Mouse (Mus musculus) neural tube, embryonic 14.5 days (tissue): ENCODE results near the gene Dhx40. TPM values are rescaled to one million over a fixed set of nuclear protein-coding genes. Genes with fewer than 3 reads are reported as not detected.
"Not testable (repeated sequence)": the region's sequence is repeated elsewhere in the genome, so short reads cannot be mapped to it uniquely, and the experiment has no call there.

Experiments used
- ATAC-seq: fragments of 200-750 bp; cut with Nextera tagmentation; 2 replicates; pipeline ENCODE4 v1.8.0; 2017; ENCODE audit warnings: low read depth, mild to moderate bottlenecking, moderate TSS enrichment, moderate library complexity
- H3K27ac ChIP-seq: fragments of 300-500 bp; sonication (generic); 2 replicates; pipeline ENCODE4 v1.5.1; 2014; ENCODE audit warnings: low read depth, mild to moderate bottlenecking, control low read depth, low read length, moderate library complexity, mixed read lengths
- H3K27me3 ChIP-seq: fragments of 300-500 bp; sonication (generic); 2 replicates; pipeline ENCODE4 v1.6.1; 2014; ENCODE audit warnings: low read length; ENCODE audit not compliant: control insufficient read depth, insufficient read depth
- H3K36me3 ChIP-seq: fragments of 300-500 bp; sonication (generic); 2 replicates; pipeline ENCODE4 v1.6.1; 2014; ENCODE audit warnings: low read length, mixed read lengths; ENCODE audit not compliant: control insufficient read depth, insufficient read depth
- H3K4me1 ChIP-seq: fragments of 300-500 bp; sonication (generic); 2 replicates; pipeline ENCODE4 v1.6.1; 2014; ENCODE audit warnings: low read length; ENCODE audit not compliant: control insufficient read depth, insufficient read depth
- H3K4me2 ChIP-seq: fragments of 300-500 bp; sonication (generic); 2 replicates; pipeline ENCODE4 v1.6.1; 2014; ENCODE audit warnings: mild to moderate bottlenecking, low read depth, low read length, control low read depth
- H3K4me3 ChIP-seq: fragments of 300-500 bp; sonication (generic); 2 replicates; pipeline ENCODE4 v1.5.1; 2014; ENCODE audit warnings: low read depth, low read length, control low read depth, mixed read lengths
- H3K9ac ChIP-seq: fragments of 300-500 bp; sonication (generic); replicated peaks from 2 replicates; pipeline ENCODE4 v1.6.1; 2014; ENCODE audit warnings: low read depth, mild to moderate bottlenecking, control low read depth, low read length, mixed read lengths
- H3K9me3 ChIP-seq: fragments of 300-500 bp; sonication (generic); 2 replicates; pipeline ENCODE4 v1.6.1; 2016; ENCODE audit warnings: low read length; ENCODE audit not compliant: control insufficient read depth
- WGBS: fragments of 180-500 bp; shearing (Covaris S2); extraction: QIAGEN DNeasy Blood & Tissue Kit; methylation state at CpG from one replicate; pipeline ENCODE4 v1.1.7; 2014; 5-methylcytosine and 5-hydroxymethylcytosine counted together
- polyA plus RNA-seq: library from polyadenylated mRNA; unstranded; fragments of >200 nt; fragmentation: Nextera tagmentation; extraction: Ambion mirVana; gene quantifications from 2 replicates; pipeline ENCODE4 v1.2.1, GENCODE M21; 2014

The Dhx40 gene
- polyA plus RNA-seq, 1 experiment from 2014 or later: 19.3 TPM

DNA sequence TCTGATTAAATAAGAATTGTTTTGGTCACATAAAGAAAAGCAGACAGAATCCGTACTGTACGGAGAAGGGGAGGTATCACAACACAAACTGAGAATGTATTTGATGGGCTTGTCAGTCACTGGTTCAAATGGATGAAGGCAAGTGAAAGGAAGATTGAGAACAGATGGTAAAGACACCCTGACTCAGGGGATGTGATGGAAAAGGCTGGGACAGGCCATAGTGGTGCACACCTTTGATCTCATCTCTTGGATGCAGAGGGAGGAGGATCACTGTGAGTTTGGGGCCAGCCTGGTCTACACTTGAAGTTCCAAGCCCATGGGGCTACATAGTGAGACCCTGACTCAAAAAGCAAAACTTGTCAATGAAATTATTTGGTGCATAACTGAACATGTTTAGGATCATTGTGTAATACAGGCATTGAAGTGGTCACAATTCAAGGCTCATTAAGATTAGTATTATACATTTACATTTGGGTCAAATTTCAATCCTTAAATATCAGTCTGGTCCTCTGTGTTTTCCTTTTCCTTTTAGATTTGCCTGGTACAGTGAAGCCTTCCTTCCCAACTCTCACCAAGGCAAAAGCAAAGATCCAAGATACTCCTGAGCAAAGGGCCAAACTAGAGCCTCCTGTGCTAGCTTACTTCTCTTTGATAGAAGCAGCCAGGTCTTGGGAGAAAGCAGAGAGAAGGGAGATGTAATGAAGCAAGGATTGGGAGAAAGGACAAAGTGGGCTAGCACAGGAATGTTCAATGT lies 3.2 kb upstream of the Dhx40 start:
- no peaks in the 10 kb centered on the region; the same call in 1 of the 2 replicates for H3K36me3 ChIP-seq

DNA sequence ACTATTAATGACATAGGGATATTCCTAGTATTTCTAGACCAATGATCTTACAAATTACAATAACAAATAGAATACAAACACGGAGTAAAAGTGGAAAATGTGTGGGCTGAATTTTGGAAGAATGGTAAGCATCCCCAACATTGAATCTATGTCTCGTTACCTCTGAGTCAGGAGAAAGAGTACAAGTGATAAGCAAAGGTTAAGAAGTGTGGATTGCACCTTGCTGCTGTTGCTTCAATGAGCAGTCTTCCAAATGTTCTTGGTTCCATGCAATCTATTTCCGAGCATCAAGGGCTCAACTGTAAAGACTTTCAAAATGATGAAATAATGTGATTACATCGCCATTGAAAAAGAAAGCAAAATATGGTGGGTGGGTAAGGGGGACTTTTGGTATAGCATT lies 2.3 kb upstream of the Dhx40 start:
- Histone ChIP-seq H3K36me3 (no peaks in the 10 kb centered on the region; the same call in 1 of the 2 replicates), H3K4me3 (no peak overlapping the region), H3K27me3 (no peaks in the 10 kb centered on the region), H3K4me2 (no peak overlapping the region), H3K9me3 (no peaks in the 10 kb centered on the region), H3K4me1 (peaks cover 9% of the 10 kb centered on the region), H3K27ac (no peak overlapping the region), H3K9ac (no peak overlapping the region)
- 70% methylated on average over 4 of the region's 4 CpGs for WGBS
- no peak for ATAC-seq

More for the DNA sequence above, 3.2 kb upstream of the Dhx40 start:
- H3K4me3 ChIP-seq: no peak overlapping the region
- no peaks in the 10 kb centered on the region for H3K27me3 ChIP-seq
- 88% methylated on average over 2 of the region's 2 CpGs for WGBS
- no peak overlapping the region for H3K4me2 ChIP-seq
- H3K27ac ChIP-seq: no peak overlapping the region
- H3K4me1 ChIP-seq: peaks cover 9% of the 10 kb centered on the region
- ATAC-seq: no peak
- no peak overlapping the region for H3K9ac ChIP-seq
- H3K9me3 ChIP-seq: no peaks in the 10 kb centered on the region

DNA sequence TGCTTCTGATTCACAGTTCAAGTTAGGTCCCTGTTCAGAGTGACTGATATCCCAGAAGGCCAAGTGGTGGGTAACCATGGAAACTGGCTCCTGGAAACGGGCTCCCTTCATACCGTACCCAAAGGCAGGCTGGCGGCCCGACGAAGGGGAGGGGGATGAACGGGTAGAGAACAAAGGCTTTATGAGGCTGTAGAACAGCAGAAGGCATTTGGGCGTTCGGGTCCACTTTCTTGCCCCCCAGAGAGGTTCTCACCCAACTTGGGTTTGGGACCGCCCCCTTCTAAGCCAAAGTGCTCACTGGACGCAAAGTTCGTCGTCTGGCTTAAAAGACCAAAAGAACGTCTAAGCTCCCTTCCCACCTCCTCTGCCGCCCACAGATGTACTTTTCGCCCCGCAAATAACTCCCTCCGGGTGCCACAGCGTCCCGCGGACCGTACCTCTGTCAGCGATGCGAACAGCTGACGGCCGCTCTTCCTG lies 507 bp downstream of the Dhx40 start:
- WGBS: 0% methylated on average over 25 of the region's 25 CpGs

DNA sequence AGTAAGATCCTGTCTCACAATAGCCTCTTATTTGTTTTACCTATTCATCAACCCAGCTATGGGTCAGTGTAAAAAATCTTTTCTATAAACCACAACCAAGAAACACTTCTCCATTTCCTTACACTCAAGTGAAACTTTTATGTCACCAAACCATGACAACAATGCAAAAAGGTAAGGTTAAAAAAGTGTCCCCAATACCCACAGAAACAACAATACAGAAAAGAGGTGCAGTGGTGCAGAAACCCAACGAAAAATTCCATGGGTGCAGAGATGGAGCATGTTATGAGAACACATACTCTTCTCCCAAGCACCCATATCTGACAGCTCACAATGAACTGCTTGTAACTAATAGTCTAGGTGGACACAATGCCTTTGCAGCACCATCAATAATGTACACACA lies 13.4 kb downstream of the Dhx40 start:
- Histone ChIP-seq H3K27ac (no peak overlapping the region), H3K4me1 (no peaks in the 10 kb centered on the region), H3K4me2 (no peak overlapping the region), H3K27me3 (no peaks in the 10 kb centered on the region), H3K36me3 (peaks cover 32% of the 10 kb centered on the region), H3K9me3 (no peaks in the 10 kb centered on the region), H3K4me3 (no peak overlapping the region), H3K9ac (no peak overlapping the region)
- 81% methylated on average over 1 of the region's 1 CpGs for WGBS
- ATAC-seq: no peak

More for the DNA sequence above, 507 bp downstream of the Dhx40 start:
- Histone ChIP-seq H3K27me3 (no peaks in the 10 kb centered on the region), H3K27ac (peak overlapping the region; percentile 75), H3K9me3 (no peaks in the 10 kb centered on the region), H3K36me3 (peaks cover 13% of the 10 kb centered on the region; the same call in 1 of the 2 replicates), H3K4me1 (peaks cover 9% of the 10 kb centered on the region), H3K4me2 (peak overlapping the region; percentile 60), H3K9ac (peak overlapping the region; percentile 41), H3K4me3 (peak overlapping the region; percentile 86)
- ATAC-seq: peak; percentile 90

DNA sequence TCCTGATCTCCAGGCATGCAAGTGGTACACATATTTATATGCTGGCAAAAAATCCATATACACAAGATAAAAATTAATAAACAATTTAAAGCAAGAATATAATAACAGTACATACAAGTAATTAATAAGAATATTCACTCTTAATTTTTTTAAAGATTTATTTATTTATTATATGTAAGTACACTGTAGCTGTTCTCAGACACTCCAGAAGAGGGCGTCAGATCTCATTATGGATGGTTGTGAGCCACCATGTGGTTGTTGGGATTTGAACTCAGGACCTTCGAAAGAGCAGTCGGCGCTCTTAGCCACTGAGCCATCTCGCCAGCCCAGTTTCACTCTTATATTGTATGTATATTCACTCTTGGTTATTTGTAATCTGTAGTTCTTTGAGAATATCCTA lies 20.1 kb downstream of the Dhx40 start:
- peaks cover 26% of the 10 kb centered on the region for H3K36me3 ChIP-seq
- not testable (repeated sequence) for H3K27me3 ChIP-seq, H3K4me1 ChIP-seq, H3K4me3 ChIP-seq, H3K9me3 ChIP-seq, ATAC-seq, H3K9ac ChIP-seq, H3K27ac ChIP-seq, H3K4me2 ChIP-seq
- WGBS: 98% methylated on average over 5 of the region's 5 CpGs

DNA sequence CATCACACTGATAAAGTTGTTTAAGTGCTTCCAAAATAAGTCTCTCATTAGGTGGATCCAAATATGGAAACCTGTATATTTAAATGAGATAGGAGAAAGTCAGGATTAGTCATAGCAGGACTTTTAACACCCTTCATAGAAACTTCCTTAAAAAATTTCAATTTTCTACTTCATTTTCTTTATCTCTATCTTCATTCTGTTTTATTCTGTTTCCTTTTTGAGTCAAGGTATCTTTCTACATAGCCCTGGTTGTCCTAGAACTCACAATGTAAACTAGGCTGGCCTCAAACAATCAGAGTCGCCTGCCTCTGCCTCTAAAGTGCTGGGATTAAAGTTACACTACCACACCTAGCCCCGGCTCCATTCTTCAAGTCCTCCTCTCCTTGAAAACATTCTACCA lies 21.8 kb downstream of the Dhx40 start:
- Histone ChIP-seq H3K9ac (no peak overlapping the region), H3K36me3 (peaks cover 26% of the 10 kb centered on the region), H3K9me3 (no peaks in the 10 kb centered on the region), H3K27ac (no peak overlapping the region), H3K4me3 (no peak overlapping the region), H3K4me2 (no peak overlapping the region), H3K27me3 (no peaks in the 10 kb centered on the region), H3K4me1 (no peaks in the 10 kb centered on the region)
- no peak for ATAC-seq
- 95% methylated on average over 2 of the region's 2 CpGs for WGBS

DNA sequence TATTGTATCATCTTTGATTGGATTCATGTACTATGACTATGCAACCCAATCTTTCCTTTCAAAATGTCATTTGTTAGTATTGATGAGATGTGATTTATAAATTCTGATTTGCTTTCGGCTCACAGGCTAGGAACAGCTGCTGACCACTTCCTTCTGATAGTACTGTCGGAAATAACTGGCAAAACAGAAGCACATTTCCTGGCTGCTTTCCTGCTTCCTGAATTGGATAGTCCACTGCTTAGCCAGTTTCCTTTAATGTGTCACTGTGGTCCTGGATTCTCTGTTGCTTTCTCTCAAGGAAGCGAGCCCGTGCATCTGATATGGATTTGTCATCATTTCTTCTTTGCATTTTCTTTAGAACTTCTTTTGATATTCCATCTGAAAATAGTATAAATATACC lies 37.7 kb downstream of the Dhx40 start:
- Histone ChIP-seq H3K4me1 (no peaks in the 10 kb centered on the region), H3K36me3 (peaks cover 27% of the 10 kb centered on the region), H3K4me2 (no peak overlapping the region), H3K27me3 (no peaks in the 10 kb centered on the region), H3K4me3 (no peak overlapping the region), H3K9me3 (no peaks in the 10 kb centered on the region), H3K27ac (no peak overlapping the region), H3K9ac (no peak overlapping the region)
- no peak for ATAC-seq
- whole genome bisulfite sequencing: 92% methylated on average over 4 of the region's 4 CpGs

DNA sequence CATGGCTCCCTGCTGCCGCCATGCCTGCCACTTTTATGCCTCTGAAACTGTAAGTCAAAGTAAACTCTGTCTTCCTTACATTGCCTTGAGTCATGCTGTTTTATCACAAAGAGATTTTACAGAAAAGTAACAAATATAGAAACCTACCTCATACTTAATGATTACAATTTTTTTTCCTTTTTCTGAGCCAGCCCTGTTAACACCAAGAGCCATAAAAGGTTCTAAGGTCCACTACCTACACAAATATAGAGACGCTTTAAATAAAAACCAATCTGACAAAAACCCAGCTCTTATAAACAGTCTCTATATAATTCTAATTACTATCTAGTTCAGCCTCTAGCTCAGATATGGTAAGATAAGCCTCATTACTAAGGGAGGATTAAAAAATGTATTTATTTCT lies 43.0 kb downstream of the Dhx40 start:
- Histone ChIP-seq H3K9me3 (no peaks in the 10 kb centered on the region), H3K4me2 (no peak overlapping the region), H3K9ac (no peak overlapping the region), H3K4me3 (no peak overlapping the region), H3K27ac (no peak overlapping the region), H3K4me1 (no peaks in the 10 kb centered on the region), H3K27me3 (no peaks in the 10 kb centered on the region), H3K36me3 (peaks cover under 1% of the 10 kb centered on the region; the same call in 1 of the 2 replicates)
- no peak for ATAC-seq
- WGBS: 91% methylated on average over 2 of the region's 2 CpGs

DNA sequence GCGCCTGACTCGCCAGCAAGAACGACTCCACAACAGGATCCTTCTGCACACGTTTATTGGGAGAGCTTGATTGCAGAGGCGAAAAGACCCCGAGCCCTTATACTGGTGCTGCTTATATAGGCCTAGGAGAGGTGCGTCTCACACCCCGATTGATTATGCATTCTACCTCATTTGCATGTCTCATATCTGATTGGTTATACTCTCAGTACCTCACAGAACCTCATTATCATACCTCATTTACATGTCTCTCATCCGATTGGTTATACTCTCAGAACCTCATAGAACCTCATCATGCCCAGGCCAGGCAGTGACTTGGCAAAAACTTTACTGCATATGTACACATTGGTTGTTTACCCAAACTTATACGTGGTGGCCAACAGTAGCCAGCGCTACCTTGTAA lies 44.4 kb downstream of the Dhx40 start:
- not testable (repeated sequence) for H3K4me2 ChIP-seq, H3K9ac ChIP-seq, H3K36me3 ChIP-seq, H3K4me1 ChIP-seq, H3K9me3 ChIP-seq, ATAC-seq, H3K27ac ChIP-seq, H3K4me3 ChIP-seq, H3K27me3 ChIP-seq
- WGBS: 94% methylated on average over 11 of the region's 11 CpGs
